Mouse (Mus musculus) midbrain, embryonic 10.5 days (tissue): ENCODE measurements around the gene Zscan20. TPM values are rescaled to one million over a fixed set of nuclear protein-coding genes. Genes with fewer than 3 reads are reported as not detected.
A peak's percentile ranks its signal among the peaks of the same experiment; 100 is the strongest.

ENCODE experiments used
- DNase-seq: peaks from one replicate; pipeline ENCODE4 v3.0.0-alpha.2; 2017; ENCODE audit warnings: low spot score
- H3K27ac ChIP-seq: fragments of 300-500 bp; sonication (generic); replicated peaks from 2 replicates; pipeline ENCODE4 v1.5.1; 2016; ENCODE audit warnings: mild to moderate bottlenecking
- H3K27me3 ChIP-seq: fragments of 300-500 bp; sonication (generic); 2 replicates; pipeline ENCODE4 v1.6.1; 2016; ENCODE audit warnings: low read depth, mild to moderate bottlenecking; ENCODE audit not compliant: poor library complexity, severe bottlenecking
- H3K36me3 ChIP-seq: fragments of 300-500 bp; sonication (generic); 2 replicates; pipeline ENCODE4 v1.6.1; 2016; ENCODE audit warnings: mild to moderate bottlenecking, moderate library complexity
- H3K4me1 ChIP-seq: fragments of 300-500 bp; sonication (generic); 2 replicates; pipeline ENCODE4 v1.6.1; 2016
- H3K4me3 ChIP-seq: fragments of 300-500 bp; sonication (generic); 2 replicates; pipeline ENCODE4 v1.5.1; 2016; ENCODE audit warnings: mild to moderate bottlenecking, moderate library complexity
- H3K9me3 ChIP-seq: fragments of 300-500 bp; sonication (generic); replicated peaks from 2 replicates; pipeline ENCODE4 v1.6.1; 2016; ENCODE audit warnings: mild to moderate bottlenecking
- WGBS: fragments of 180-500 bp; shearing (Covaris S2); methylation state at CpG from one replicate; pipeline ENCODE4 v1.1.7; 2016; 5-methylcytosine and 5-hydroxymethylcytosine counted together
- polyA plus RNA-seq: library from polyadenylated mRNA; unstranded; fragments of >200 nt; fragmentation: Nextera tagmentation; extraction: Ambion mirVana; gene quantifications from 2 replicates; pipeline ENCODE4 v1.2.1, GENCODE M21; 2016

The Zscan20 gene
- polyA plus RNA-seq, result 6.1 and 8.2 TPM in 2 replicates

GRCm38 (mm10) chr4:128609925-128610402 is at the start of gene Zscan20:
Gene Zscan20 (minus strand): TSS chr4:128610098.
- Histone ChIP-seq H3K4me1 (peaks cover 22% of the 10 kb centered on the region), H3K27ac (peak within 1 kb of the TSS; percentile 90), H3K9me3 (no peaks in the 10 kb centered on the region), H3K36me3 (peaks cover 2% of the 10 kb centered on the region; the same call in 1 of the 2 replicates), H3K4me3 (peak within 1 kb of the TSS; percentile 76), H3K27me3 (0 out of 2 replicates have a peak, but pooled peaks cover 3% of the 10 kb centered on the region)
- under 1% methylated on average over 24 of the region's 24 CpGs for WGBS
- DNase-seq, result peak; percentile 98

GRCm38 (mm10) chr4:128655446-128655845 is 45.5 kb upstream of the Zscan20 start:
- H3K4me3 ChIP-seq, result peak overlapping the region; percentile 81
- no peaks in the 10 kb centered on the region for H3K9me3 ChIP-seq
- H3K27me3 ChIP-seq, result peaks cover 41% of the 10 kb centered on the region
- DNase-seq, result peak; percentile 28
- 12% methylated on average over 12 of the region's 12 CpGs for WGBS
- H3K36me3 ChIP-seq, result no peaks in the 10 kb centered on the region
- H3K27ac ChIP-seq, result no peak overlapping the region
- peaks cover 27% of the 10 kb centered on the region for H3K4me1 ChIP-seq

GRCm38 (mm10) chr4:128654505-128655381 is 44.8 kb upstream of the Zscan20 start, which contains the start of gene Phc2:
Gene Phc2 (plus strand): TSS chr4:128654702.
- H3K9me3 ChIP-seq, result no peaks in the 10 kb centered on the region
- DNase-seq, result peak; percentile 95
- H3K27ac ChIP-seq, result peak within 1 kb of the TSS; percentile 78
- H3K4me1 ChIP-seq, result peaks cover 27% of the 10 kb centered on the region
- no peaks in the 10 kb centered on the region for H3K36me3 ChIP-seq
- H3K4me3 ChIP-seq, result peak within 1 kb of the TSS; percentile 81
- H3K27me3 ChIP-seq, result peaks cover 41% of the 10 kb centered on the region
- WGBS, result under 1% methylated on average over 83 of the region's 85 CpGs

GRCm38 (mm10) chr4:128652584-128653298 is 42.8 kb upstream of the Zscan20 start:
- Histone ChIP-seq H3K36me3 (no peaks in the 10 kb centered on the region), H3K27ac (0 out of 2 replicates have a peak overlapping the region, but pooled peaks have one; percentile 14), H3K4me1 (peaks cover 34% of the 10 kb centered on the region), H3K27me3 (peaks cover 40% of the 10 kb centered on the region), H3K4me3 (no peak overlapping the region), H3K9me3 (no peaks in the 10 kb centered on the region)
- 59% methylated on average over 5 of the region's 5 CpGs for whole genome bisulfite sequencing
- no peak for DNase-seq

- H3K9me3 ChIP-seq, result no peaks in the 10 kb centered on the region
These were observed 41.6 kb upstream of the Zscan20 start for GRCm38 (mm10) chr4:128651530-128651929.

GRCm38 (mm10) chr4:128648567-128649255 is 38.8 kb upstream of the Zscan20 start:
- Histone ChIP-seq H3K27ac (no peak overlapping the region), H3K4me3 (no peak overlapping the region), H3K9me3 (no peaks in the 10 kb centered on the region), H3K36me3 (no peaks in the 10 kb centered on the region), H3K4me1 (peaks cover 12% of the 10 kb centered on the region), H3K27me3 (peaks cover 5% of the 10 kb centered on the region; the same call in 1 of the 2 replicates)
- 79% methylated on average over 8 of the region's 8 CpGs for WGBS
- no peak for DNase-seq

More at GRCm38 (mm10) chr4:128651530-128651929, 41.6 kb upstream of the Zscan20 start:
- Histone ChIP-seq H3K36me3 (no peaks in the 10 kb centered on the region), H3K4me3 (no peak overlapping the region), H3K27ac (no peak overlapping the region), H3K4me1 (peaks cover 34% of the 10 kb centered on the region), H3K27me3 (peaks cover 28% of the 10 kb centered on the region)
- DNase-seq, result no peak
- 72% methylated on average over 3 of the region's 3 CpGs for WGBS

GRCm38 (mm10) chr4:128646762-128647161 is 36.9 kb upstream of the Zscan20 start:
- Histone ChIP-seq H3K27ac (no peak overlapping the region), H3K4me1 (peaks cover 16% of the 10 kb centered on the region), H3K36me3 (no peaks in the 10 kb centered on the region), H3K9me3 (no peaks in the 10 kb centered on the region), H3K27me3 (no peaks in the 10 kb centered on the region), H3K4me3 (no peak overlapping the region)
- DNase-seq, result no peak
- WGBS, result 57% methylated on average over 7 of the region's 7 CpGs

- H3K36me3 ChIP-seq, result no peaks in the 10 kb centered on the region
- H3K27me3 ChIP-seq, result no peaks in the 10 kb centered on the region
- peaks cover 19% of the 10 kb centered on the region for H3K4me1 ChIP-seq
- no peak overlapping the region for H3K27ac ChIP-seq
- no peak overlapping the region for H3K4me3 ChIP-seq
- no peaks in the 10 kb centered on the region for H3K9me3 ChIP-seq
- no peak for DNase-seq
- 80% methylated on average over 6 of the region's 6 CpGs for WGBS
These were observed 36.0 kb upstream of the Zscan20 start for GRCm38 (mm10) chr4:128645896-128646295.

- Histone ChIP-seq H3K4me3 (no peak overlapping the region), H3K36me3 (no peaks in the 10 kb centered on the region), H3K9me3 (no peaks in the 10 kb centered on the region), H3K27ac (0 out of 2 replicates have a peak overlapping the region, but pooled peaks have one; percentile 13), H3K27me3 (no peaks in the 10 kb centered on the region), H3K4me1 (peaks cover 21% of the 10 kb centered on the region)
- WGBS, result 68% methylated on average over 23 of the region's 23 CpGs
- no peak for DNase-seq
These were observed 32.1 kb upstream of the Zscan20 start for GRCm38 (mm10) chr4:128641766-128642717.

- DNase-seq, result no peak
- Histone ChIP-seq H3K9me3 (no peaks in the 10 kb centered on the region), H3K27me3 (no peaks in the 10 kb centered on the region), H3K36me3 (no peaks in the 10 kb centered on the region), H3K4me1 (peaks cover 39% of the 10 kb centered on the region), H3K27ac (0 out of 2 replicates have a peak overlapping the region, but pooled peaks have one; percentile 33), H3K4me3 (no peak overlapping the region)
- WGBS, result 90% methylated on average over 18 of the region's 18 CpGs
These were observed 28.5 kb upstream of the Zscan20 start for GRCm38 (mm10) chr4:128638265-128638923.

GRCm38 (mm10) chr4:128637250-128637649 is 27.4 kb upstream of the Zscan20 start:
- no peak for DNase-seq
- 56% methylated on average over 11 of the region's 11 CpGs for WGBS
- Histone ChIP-seq H3K36me3 (no peaks in the 10 kb centered on the region), H3K4me1 (peaks cover 37% of the 10 kb centered on the region), H3K9me3 (no peaks in the 10 kb centered on the region), H3K27me3 (no peaks in the 10 kb centered on the region), H3K27ac (peak overlapping the region; percentile 55), H3K4me3 (no peak overlapping the region)
